Mouse (Mus musculus) thymus, postnatal 25 days (tissue): ENCODE measurements at regions not wholly inside any gene's neighbourhood (a gene's known extent, or its start where the extent isn't known, plus 50 kb on each side); places are given as distances from the start of the nearest gene placed in this dataset.

Experiments
- DNase-seq: peaks from one replicate; pipeline ENCODE4 v3.0.0; 2022

GRCm38 (mm10) chr5:91198620-91199019 lies 59.2 kb downstream of the Areg start:
- no peak for DNase-seq

- DNase-seq: no peak
Measured at GRCm38 (mm10) chr5:91200448-91200847, 61.0 kb downstream of the Areg start.

- no peak for DNase-seq
Measured at GRCm38 (mm10) chr5:91204225-91205005, 65.0 kb downstream of the Areg start.

- DNase-seq: no peak
Measured at GRCm38 (mm10) chr5:91205350-91205880, 66.0 kb downstream of the Areg start.

- DNase-seq: no peak
Measured at GRCm38 (mm10) chr5:91206569-91207490, 67.4 kb downstream of the Areg start.

- DNase-seq: no peak
Measured at GRCm38 (mm10) chr5:91220174-91220573, 80.8 kb downstream of the Areg start.

GRCm38 (mm10) chr5:91241656-91242055 lies 102.3 kb downstream of the Areg start:
- no peak for DNase-seq

GRCm38 (mm10) chr5:91247444-91247843 lies 108.0 kb downstream of the Areg start:
- no peak for DNase-seq

GRCm38 (mm10) chr5:91261895-91262294 lies 122.5 kb downstream of the Areg start:
- no peak for DNase-seq

- no peak for DNase-seq
Measured at GRCm38 (mm10) chr5:91262526-91262925, 123.1 kb downstream of the Areg start.

GRCm38 (mm10) chr5:91270747-91271146 lies 131.3 kb downstream of the Areg start:
- DNase-seq: no peak

- DNase-seq: no peak
Measured at GRCm38 (mm10) chr5:91271416-91271815, 131.4 kb downstream of the Btc start.

GRCm38 (mm10) chr5:91274411-91274810 lies 128.4 kb downstream of the Btc start:
- DNase-seq: no peak

GRCm38 (mm10) chr5:91278466-91278865 lies 124.3 kb downstream of the Btc start:
- DNase-seq: no peak

- DNase-seq: no peak
Measured at GRCm38 (mm10) chr5:91279464-91279863, 123.3 kb downstream of the Btc start.

- DNase-seq: peak; percentile 12
Measured at GRCm38 (mm10) chr5:91282969-91283368, 119.8 kb downstream of the Btc start.

GRCm38 (mm10) chr5:91293073-91293472 lies 109.7 kb downstream of the Btc start:
- DNase-seq: no peak

GRCm38 (mm10) chr5:91294957-91295356 lies 107.8 kb downstream of the Btc start:
- DNase-seq: no peak

GRCm38 (mm10) chr5:91297068-91297467 lies 105.7 kb downstream of the Btc start:
- DNase-seq: no peak

GRCm38 (mm10) chr5:91302114-91302513 lies 100.7 kb downstream of the Btc start:
- DNase-seq: no peak

- DNase-seq: no peak
Measured at GRCm38 (mm10) chr5:91302943-91303342, 99.9 kb downstream of the Btc start.

GRCm38 (mm10) chr5:91303702-91304101 lies 99.1 kb downstream of the Btc start:
- no peak for DNase-seq

- no peak for DNase-seq
Measured at GRCm38 (mm10) chr5:91307031-91307430, 95.8 kb downstream of the Btc start.
